Mouse (Mus musculus) thymus, adult 2 months (tissue): ENCODE measurements around the gene BC004004. TPM values are rescaled to one million over a fixed set of nuclear protein-coding genes. Genes with fewer than 3 reads are reported as not detected.

Experiments
- DNase-seq: peaks from one replicate; pipeline ENCODE4 v3.0.0; 2021
- H3K27ac ChIP-seq: fragments of 200-500 bp; 2 replicates; pipeline ENCODE4 v1.5.1; 2012; ENCODE audit warnings: low read length, control low read depth; ENCODE audit not compliant: control insufficient read depth, insufficient read depth
- H3K27me3 ChIP-seq: fragments of 200-500 bp; 2 replicates; pipeline ENCODE4 v1.6.1; 2012; ENCODE audit warnings: mild to moderate bottlenecking, low read length, moderate library complexity, mixed read lengths; ENCODE audit not compliant: control insufficient read depth, insufficient read depth
- H3K36me3 ChIP-seq: fragments of 200-500 bp; 2 replicates; pipeline ENCODE4 v1.6.1; 2012; ENCODE audit warnings: mild to moderate bottlenecking, low read length, moderate library complexity; ENCODE audit not compliant: control insufficient read depth, insufficient read depth
- H3K4me1 ChIP-seq: fragments of 200-500 bp; replicated peaks from 2 replicates; pipeline ENCODE4 v1.6.1; 2012; ENCODE audit warnings: low read length; ENCODE audit not compliant: control insufficient read depth, insufficient read depth
- H3K4me3 ChIP-seq: fragments of 200-500 bp; 2 replicates; pipeline ENCODE4 v1.5.1; 2012; ENCODE audit warnings: mild to moderate bottlenecking, low read length, control low read depth, moderate library complexity; ENCODE audit not compliant: control insufficient read depth, insufficient read depth
- CTCF ChIP-seq: fragments of 200-500 bp; IDR thresholded peaks from 2 replicates; pipeline ENCODE4 v1.5.1; 2012; ENCODE audit warnings: mild to moderate bottlenecking, control low read depth, low read length, moderate library complexity, borderline replicate concordance; ENCODE audit not compliant: control insufficient read depth, poor library complexity, insufficient read depth; ENCODE audit errors: extremely low read depth
- POLR2A ChIP-seq: fragments of 200-500 bp; IDR thresholded peaks from 2 replicates; pipeline ENCODE4 v1.6.1; 2012; ENCODE audit warnings: mild to moderate bottlenecking, low read length, control low read depth, moderate library complexity; ENCODE audit not compliant: control insufficient read depth, poor library complexity, insufficient read depth; ENCODE audit errors: extremely low read depth
- WGBS: fragments of 180-500 bp; shearing (Covaris S2); methylation state at CpG from one replicate; pipeline ENCODE4 v1.1.7; 2018; 5-methylcytosine and 5-hydroxymethylcytosine counted together
- polyA plus RNA-seq: library from polyadenylated mRNA; depleted of rRNA; stranded (reverse); fragments of >200 nt; gene quantifications from 2 replicates; pipeline ENCODE4 v1.2.3, GENCODE M21; 2012

The BC004004 gene
- polyA plus RNA-seq, 1 experiment: 61.3 TPM

- no peak for TF ChIP-seq CTCF
Observed at GRCm38 (mm10) chr17:29322603-29322962, 54.0 kb downstream of the BC004004 start.

DNA sequence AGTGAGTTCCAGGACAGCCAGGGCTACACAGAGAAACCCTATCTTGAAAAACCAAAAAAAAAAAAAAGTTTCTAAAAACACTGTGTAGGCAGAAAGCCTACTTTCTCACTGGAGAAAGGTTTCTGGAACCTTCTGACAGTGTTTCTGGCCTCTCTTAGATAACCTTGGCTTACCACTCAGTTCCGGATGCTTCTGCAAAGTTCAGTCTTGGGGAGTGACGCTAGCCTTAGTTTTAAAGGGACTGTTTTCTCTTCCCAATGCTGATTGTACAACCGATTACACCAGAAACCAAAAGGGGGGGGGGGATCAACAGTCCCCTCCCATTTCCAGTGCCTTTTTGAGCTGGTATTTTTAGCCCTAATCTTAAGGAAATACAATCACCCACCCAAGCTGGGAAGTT is 55.0 kb downstream of the BC004004 start:
- Histone ChIP-seq H3K36me3 (no peaks in the 10 kb centered on the region), H3K27me3 (no peaks in the 10 kb centered on the region), H3K4me1 (no peaks in the 10 kb centered on the region), H3K4me3 (no peak overlapping the region), H3K27ac (no peak overlapping the region)
- TF ChIP-seq POLR2A (no peak), CTCF (no peak)
- no peak for DNase-seq
- WGBS: 96% methylated on average over 3 of the region's 3 CpGs

More at GRCm38 (mm10) chr17:29322603-29322962, 54.0 kb downstream of the BC004004 start:
- no peaks in the 10 kb centered on the region for H3K27me3 ChIP-seq
- DNase-seq: no peak
- H3K27ac ChIP-seq: no peak overlapping the region
- H3K4me1 ChIP-seq: no peaks in the 10 kb centered on the region
- no peaks in the 10 kb centered on the region for H3K36me3 ChIP-seq
- 89% methylated on average over 18 of the region's 18 CpGs for WGBS
- H3K4me3 ChIP-seq: no peak overlapping the region

DNA sequence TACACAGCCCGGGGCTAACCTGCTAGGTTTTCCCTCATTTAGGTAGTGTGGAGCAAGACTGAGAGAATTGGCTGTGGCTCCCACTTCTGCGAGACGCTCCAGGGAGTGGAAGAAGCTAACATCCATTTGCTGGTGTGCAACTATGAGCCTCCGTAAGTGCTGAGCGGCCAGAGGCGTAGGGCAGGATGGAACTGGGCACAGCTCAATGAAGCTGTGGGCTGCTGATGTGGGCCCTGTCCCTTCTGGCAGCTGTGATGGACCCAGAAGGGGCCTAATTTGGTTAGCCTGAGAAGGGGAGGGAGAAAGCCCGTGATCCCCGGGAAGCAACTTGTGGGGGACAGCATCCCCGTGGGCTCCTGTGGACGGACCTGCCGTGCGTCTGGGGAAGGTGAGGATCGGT is 57.2 kb downstream of the BC004004 start:
- DNase-seq: no peak
- no peaks in the 10 kb centered on the region for H3K27me3 ChIP-seq
- H3K4me1 ChIP-seq: no peaks in the 10 kb centered on the region
- 95% methylated on average over 13 of the region's 13 CpGs for WGBS
- TF ChIP-seq POLR2A (no peak), CTCF (no peak)
- no peak overlapping the region for H3K27ac ChIP-seq
- H3K36me3 ChIP-seq: no peaks in the 10 kb centered on the region
- no peak overlapping the region for H3K4me3 ChIP-seq

GRCm38 (mm10) chr17:29326531-29327529 is 58.2 kb downstream of the BC004004 start:
- H3K4me1 ChIP-seq: peaks cover 2% of the 10 kb centered on the region
- peaks cover 5% of the 10 kb centered on the region for H3K36me3 ChIP-seq
- no peak overlapping the region for H3K4me3 ChIP-seq
- no peak for TF ChIP-seq CTCF
- no peak for TF ChIP-seq POLR2A
- H3K27me3 ChIP-seq: no peaks in the 10 kb centered on the region
- no peak overlapping the region for H3K27ac ChIP-seq
- DNase-seq: no peak
- 82% methylated on average over 52 of the region's 52 CpGs for WGBS

- no peak for TF ChIP-seq POLR2A
- TF ChIP-seq CTCF: no peak
Observed at GRCm38 (mm10) chr17:29327691-29328090, 59.1 kb downstream of the BC004004 start.

GRCm38 (mm10) chr17:29330221-29330620 is 61.6 kb downstream of the BC004004 start:
- DNase-seq: no peak
- Histone ChIP-seq H3K27ac (no peak overlapping the region), H3K27me3 (no peaks in the 10 kb centered on the region), H3K36me3 (peaks cover 14% of the 10 kb centered on the region), H3K4me3 (no peak overlapping the region), H3K4me1 (peaks cover 16% of the 10 kb centered on the region)
- WGBS: 94% methylated on average over 3 of the region's 3 CpGs
- TF ChIP-seq POLR2A (no peak), CTCF (no peak)

More at GRCm38 (mm10) chr17:29327691-29328090, 59.1 kb downstream of the BC004004 start:
- Histone ChIP-seq H3K4me3 (no peak overlapping the region), H3K4me1 (peaks cover 11% of the 10 kb centered on the region), H3K27ac (no peak overlapping the region), H3K27me3 (no peaks in the 10 kb centered on the region), H3K36me3 (peaks cover 7% of the 10 kb centered on the region)
- no peak for DNase-seq
- 92% methylated on average over 9 of the region's 9 CpGs for WGBS

- WGBS: 89% methylated on average over 5 of the region's 5 CpGs
- no peak overlapping the region for H3K27ac ChIP-seq
- peaks cover 15% of the 10 kb centered on the region for H3K36me3 ChIP-seq
- peaks cover 16% of the 10 kb centered on the region for H3K4me1 ChIP-seq
- H3K4me3 ChIP-seq: no peak overlapping the region
- DNase-seq: no peak
- TF ChIP-seq CTCF: no peak
- TF ChIP-seq POLR2A: no peak
- no peaks in the 10 kb centered on the region for H3K27me3 ChIP-seq
Observed at GRCm38 (mm10) chr17:29330671-29331410, 62.3 kb downstream of the BC004004 start.
